Mouse (Mus musculus): ENCODE measurements around the gene Cbs. TPM values are rescaled to one million over a fixed set of nuclear protein-coding genes. Genes with fewer than 3 reads are reported as not detected.
A peak's percentile ranks its signal among the peaks of the same experiment; 100 is the strongest.
"Not testable (repeated sequence)": the region's sequence is repeated elsewhere in the genome, so short reads cannot be mapped to it uniquely, and the experiment has no call there.

Gene Cbs
- polyA plus RNA-seq, 1 experiment from 2014 or later, result 4.0 TPM

DNA sequence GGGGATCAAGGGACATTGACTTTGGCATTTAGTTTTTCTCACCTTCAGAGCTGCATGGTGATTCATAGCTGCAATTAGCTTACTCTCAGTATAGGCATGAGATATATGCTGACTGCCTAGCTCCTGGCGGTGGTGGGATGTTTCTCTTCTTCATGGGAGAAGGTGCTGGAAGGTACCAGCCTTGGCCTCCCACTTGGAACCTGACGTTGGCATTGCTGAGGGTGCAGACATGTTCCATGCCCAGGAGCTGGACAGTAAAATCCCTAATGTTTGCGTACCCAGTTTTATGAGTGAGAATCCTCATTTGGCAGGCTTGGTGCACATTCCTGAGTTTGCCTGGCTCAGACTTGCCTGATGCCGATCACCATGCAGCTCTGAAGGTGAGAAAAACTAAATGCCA is 13.9 kb downstream of the Cbs start:
- ATAC-seq (replicated peaks; ENCODE audit: low FRiP score, low read depth), result no peak
- no peaks in the 10 kb centered on the region for H3K27me3 ChIP-seq (ENCODE audit: insufficient read depth, low read length)
- no peak for TF ChIP-seq CTCF (IDR thresholded peaks at IDR 0.05; ENCODE audit: low read depth)
- no peaks in the 10 kb centered on the region for H3K4me1 ChIP-seq (replicated peaks; ENCODE audit: insufficient read depth, low read length)
- H3K9ac ChIP-seq (ENCODE audit: low read depth, low read length), result no peak overlapping the region
- H3K4me2 ChIP-seq (ENCODE audit: low read length), result no peak overlapping the region
- H3K9me3 ChIP-seq (replicated peaks; ENCODE audit: low read length), result no peaks in the 10 kb centered on the region
- DNase-seq (ENCODE audit: low spot score), result no peak
- WGBS, result 91% methylated on average over 4 of the region's 4 CpGs
- no peaks in the 10 kb centered on the region for H3K36me3 ChIP-seq (ENCODE audit: insufficient read depth, low read length)
- no peak overlapping the region for H3K27ac ChIP-seq
- no peak overlapping the region for H3K4me3 ChIP-seq (replicated peaks; ENCODE audit: low read depth, low read length)

DNA sequence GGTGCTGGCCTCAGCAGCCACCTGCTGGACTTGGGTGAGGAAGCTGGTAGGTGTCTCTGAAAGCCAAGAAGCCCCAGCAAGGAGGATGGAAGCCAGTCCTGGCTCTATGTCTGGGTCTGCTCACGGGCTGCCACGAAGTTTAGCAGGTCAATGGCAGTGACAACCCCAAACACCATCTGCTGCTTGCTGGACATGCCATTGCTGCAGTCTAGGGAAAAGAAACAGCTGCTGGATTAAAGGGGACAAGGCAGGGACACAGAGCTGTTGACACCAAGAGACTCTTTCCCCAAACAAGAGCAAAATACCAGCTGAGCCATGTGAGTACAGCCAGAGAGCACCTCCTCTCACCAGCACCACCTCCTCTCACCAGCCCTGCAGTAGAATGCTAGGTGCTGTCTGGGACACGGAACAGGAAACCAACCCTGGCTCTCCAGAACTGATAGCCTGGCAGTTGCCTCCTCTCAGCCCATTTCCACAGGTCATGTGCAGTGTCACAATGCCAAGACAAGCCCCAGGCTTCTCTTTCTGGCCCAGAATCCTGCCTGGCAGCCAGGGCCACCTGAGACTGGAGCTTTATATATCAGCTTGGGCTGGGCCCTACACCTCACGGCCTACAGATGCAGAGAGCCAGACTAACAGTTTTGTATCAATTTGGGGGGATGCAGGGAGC is 23.8 kb downstream of the Cbs start:
- Histone ChIP-seq H3K4me2 (ENCODE audit: low read length) (no peak overlapping the region), H3K27me3 (ENCODE audit: insufficient read depth, low read length) (no peaks in the 10 kb centered on the region), H3K36me3 (ENCODE audit: insufficient read depth, low read length) (no peaks in the 10 kb centered on the region), H3K27ac (no peak overlapping the region), H3K4me3 (replicated peaks; ENCODE audit: low read depth, low read length) (no peak overlapping the region), H3K9ac (ENCODE audit: low read depth, low read length) (no peak overlapping the region), H3K9me3 (replicated peaks; ENCODE audit: low read length) (no peaks in the 10 kb centered on the region), H3K4me1 (replicated peaks; ENCODE audit: insufficient read depth, low read length) (no peaks in the 10 kb centered on the region)
- ATAC-seq (replicated peaks; ENCODE audit: low FRiP score, low read depth), result no peak
- TF ChIP-seq CTCF (IDR thresholded peaks at IDR 0.05; ENCODE audit: low read depth), result no peak
- 72% methylated on average over 4 of the region's 4 CpGs for WGBS
- DNase-seq (ENCODE audit: low spot score), result peak; percentile 10

DNA sequence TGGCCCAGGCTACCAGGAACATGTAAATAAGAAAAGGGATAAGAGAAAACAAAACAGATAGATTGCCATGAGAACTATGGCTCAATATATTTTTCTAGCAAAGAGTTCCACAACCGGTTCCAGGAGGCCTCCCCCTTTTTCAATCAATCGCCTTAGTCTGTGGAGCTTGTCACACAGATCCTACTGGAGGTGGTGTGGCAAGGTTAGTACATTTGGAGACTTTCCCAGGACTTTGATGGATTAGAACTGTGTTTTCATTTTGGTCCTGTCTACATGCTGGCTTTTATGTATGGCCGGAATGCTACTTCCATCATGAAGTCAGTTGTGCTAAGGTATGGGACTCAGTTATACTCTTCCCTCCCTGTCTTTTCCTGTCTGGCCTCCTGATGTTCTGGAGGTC is 27.1 kb downstream of the Cbs start:
- Histone ChIP-seq H3K36me3 (ENCODE audit: insufficient read depth, low read length) (0 out of 2 replicates have a peak, but pooled peaks cover 11% of the 10 kb centered on the region), H3K4me3 (replicated peaks; ENCODE audit: low read depth, low read length) (no peak overlapping the region), H3K27ac (no peak overlapping the region), H3K27me3 (ENCODE audit: insufficient read depth, low read length) (no peaks in the 10 kb centered on the region), H3K9ac (ENCODE audit: low read depth, low read length) (no peak overlapping the region), H3K4me2 (ENCODE audit: low read length) (no peak overlapping the region), H3K9me3 (replicated peaks; ENCODE audit: low read length) (no peaks in the 10 kb centered on the region), H3K4me1 (replicated peaks; ENCODE audit: insufficient read depth, low read length) (no peaks in the 10 kb centered on the region)
- 80% methylated on average over 3 of the region's 3 CpGs for WGBS
- DNase-seq (ENCODE audit: low spot score) (no peak), ATAC-seq (replicated peaks; ENCODE audit: low FRiP score, low read depth) (no peak)
- TF ChIP-seq CTCF (IDR thresholded peaks at IDR 0.05; ENCODE audit: low read depth), result no peak

DNA sequence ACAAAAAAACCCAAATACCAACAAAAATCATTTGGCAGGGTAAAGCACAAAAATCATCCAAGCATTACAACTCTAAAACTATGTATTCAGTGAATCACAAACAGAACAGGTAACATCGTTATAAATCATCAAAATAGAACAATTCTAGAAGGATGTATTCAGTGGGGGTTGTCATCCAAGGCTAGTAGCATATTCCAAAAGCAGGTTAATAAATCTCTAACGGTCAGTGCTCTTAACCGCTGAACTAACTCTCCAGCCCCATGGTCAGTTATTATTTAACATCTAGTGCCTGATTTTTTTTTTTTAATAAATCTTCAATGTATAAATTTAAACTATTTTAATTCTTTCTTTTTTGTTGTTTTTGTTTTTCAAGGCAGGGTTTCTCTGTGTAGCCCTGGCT is 27.9 kb downstream of the Cbs start:
- ATAC-seq (replicated peaks; ENCODE audit: low FRiP score, low read depth); H3K27me3 ChIP-seq (ENCODE audit: insufficient read depth, low read length); DNase-seq (ENCODE audit: low spot score); H3K9ac ChIP-seq (ENCODE audit: low read depth, low read length); H3K4me2 ChIP-seq (ENCODE audit: low read length); H3K27ac ChIP-seq; H3K4me3 ChIP-seq (replicated peaks; ENCODE audit: low read depth, low read length); H3K4me1 ChIP-seq (replicated peaks; ENCODE audit: insufficient read depth, low read length); H3K9me3 ChIP-seq (replicated peaks; ENCODE audit: low read length): not testable (repeated sequence)
- 0 out of 2 replicates have a peak, but pooled peaks cover 17% of the 10 kb centered on the region for H3K36me3 ChIP-seq (ENCODE audit: insufficient read depth, low read length)
- 71% methylated on average over 3 of the region's 3 CpGs for WGBS

DNA sequence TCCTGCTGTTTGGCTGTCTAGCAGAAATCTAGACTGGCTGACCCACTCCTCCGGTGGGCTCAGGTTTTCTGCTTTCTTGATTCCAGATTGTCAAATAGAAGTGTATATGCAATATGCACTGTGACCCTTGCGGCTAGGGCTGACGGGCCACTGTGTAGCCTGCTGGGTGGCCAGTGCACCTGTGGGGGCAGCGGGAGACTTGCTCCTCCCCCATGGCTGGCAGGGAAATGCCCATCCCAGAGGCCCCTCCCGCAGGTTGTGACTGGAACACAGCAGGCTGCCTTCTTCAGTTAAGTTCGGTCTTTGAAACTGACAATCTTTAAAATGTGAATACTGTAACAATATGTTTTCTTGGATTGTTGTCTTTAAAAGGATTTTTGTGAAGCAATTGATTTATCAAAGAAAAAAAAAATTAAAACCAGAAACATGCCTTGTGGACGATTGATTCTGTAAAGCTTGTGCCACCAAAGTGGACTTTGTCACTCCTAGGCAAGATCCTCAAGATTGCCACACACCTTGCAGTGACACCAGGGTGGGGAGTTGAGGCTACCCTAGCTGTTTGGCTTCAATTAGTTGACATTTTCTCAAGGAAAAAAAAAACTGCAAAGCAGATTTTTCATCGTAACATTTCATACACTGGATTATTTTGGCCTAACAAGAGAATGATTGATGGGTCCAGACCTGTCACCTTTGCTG is 29.6 kb downstream of the Cbs start:
- 77% methylated on average over 8 of the region's 8 CpGs for WGBS
- no peak overlapping the region for H3K9ac ChIP-seq (ENCODE audit: low read depth, low read length)
- H3K4me3 ChIP-seq (replicated peaks; ENCODE audit: low read depth, low read length), result no peak overlapping the region
- H3K9me3 ChIP-seq (replicated peaks; ENCODE audit: low read length), result no peaks in the 10 kb centered on the region
- no peak overlapping the region for H3K27ac ChIP-seq
- no peak overlapping the region for H3K4me2 ChIP-seq (ENCODE audit: low read length)
- DNase-seq (ENCODE audit: low spot score) (no peak), ATAC-seq (replicated peaks; ENCODE audit: low FRiP score, low read depth) (no peak)
- no peaks in the 10 kb centered on the region for H3K27me3 ChIP-seq (ENCODE audit: insufficient read depth, low read length)
- peaks cover 31% of the 10 kb centered on the region for H3K36me3 ChIP-seq (ENCODE audit: insufficient read depth, low read length)
- no peaks in the 10 kb centered on the region for H3K4me1 ChIP-seq (replicated peaks; ENCODE audit: insufficient read depth, low read length)
- no peak for TF ChIP-seq CTCF (IDR thresholded peaks at IDR 0.05; ENCODE audit: low read depth)

DNA sequence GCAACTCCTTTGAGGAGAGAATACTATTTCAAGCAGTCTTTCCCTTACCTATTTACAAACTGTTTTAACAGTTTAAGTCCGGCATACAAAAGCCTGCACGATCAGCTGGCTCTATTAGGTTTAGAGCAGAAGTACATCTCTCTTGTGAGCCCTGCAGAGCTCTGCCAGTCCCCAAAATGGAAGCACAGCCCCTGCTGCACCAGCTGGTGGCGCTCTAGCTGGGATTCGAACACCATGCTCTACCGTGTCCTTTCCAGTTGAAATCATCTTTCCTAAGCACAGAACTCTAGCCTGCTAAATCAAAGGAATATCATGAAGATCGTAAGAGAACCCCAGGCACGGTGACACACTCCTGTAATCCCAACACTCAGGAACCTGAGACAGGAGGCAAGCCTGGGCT is 30.6 kb downstream of the Cbs start:
- no peaks in the 10 kb centered on the region for H3K27me3 ChIP-seq (ENCODE audit: insufficient read depth, low read length)
- no peak overlapping the region for H3K27ac ChIP-seq
- no peak overlapping the region for H3K4me3 ChIP-seq (replicated peaks; ENCODE audit: low read depth, low read length)
- no peak for DNase-seq (ENCODE audit: low spot score)
- no peaks in the 10 kb centered on the region for H3K4me1 ChIP-seq (replicated peaks; ENCODE audit: insufficient read depth, low read length)
- peaks cover 34% of the 10 kb centered on the region for H3K36me3 ChIP-seq (ENCODE audit: insufficient read depth, low read length)
- 84% methylated on average over 7 of the region's 7 CpGs for WGBS
- no peaks in the 10 kb centered on the region for H3K9me3 ChIP-seq (replicated peaks; ENCODE audit: low read length)
- no peak for ATAC-seq (replicated peaks; ENCODE audit: low FRiP score, low read depth)
- no peak overlapping the region for H3K9ac ChIP-seq (ENCODE audit: low read depth, low read length)
- peak; percentile 13; the same call in 1 of the 2 replicates for TF ChIP-seq CTCF (IDR thresholded peaks at IDR 0.05; ENCODE audit: low read depth)
- no peak overlapping the region for H3K4me2 ChIP-seq (ENCODE audit: low read length)
